Mouse (Mus musculus) right cerebral cortex, adult 2 months (tissue): ENCODE data around the gene Epha6.
"Not testable (repeated sequence)": the region's sequence is repeated elsewhere in the genome, so short reads cannot be mapped to it uniquely, and the experiment has no call there.

ENCODE experiments used
- DNase-seq, 2 experiments: peaks; one replicate each; pipeline ENCODE4 v3.0.0; 2021 to 2022; ENCODE audit warnings: low spot score in 2 of 2

Epha6 gene

GRCm38 (mm10) chr16:59969816-59970215 is 635.5 kb downstream of the Epha6 start:
- DNase-seq = no peak

DNA sequence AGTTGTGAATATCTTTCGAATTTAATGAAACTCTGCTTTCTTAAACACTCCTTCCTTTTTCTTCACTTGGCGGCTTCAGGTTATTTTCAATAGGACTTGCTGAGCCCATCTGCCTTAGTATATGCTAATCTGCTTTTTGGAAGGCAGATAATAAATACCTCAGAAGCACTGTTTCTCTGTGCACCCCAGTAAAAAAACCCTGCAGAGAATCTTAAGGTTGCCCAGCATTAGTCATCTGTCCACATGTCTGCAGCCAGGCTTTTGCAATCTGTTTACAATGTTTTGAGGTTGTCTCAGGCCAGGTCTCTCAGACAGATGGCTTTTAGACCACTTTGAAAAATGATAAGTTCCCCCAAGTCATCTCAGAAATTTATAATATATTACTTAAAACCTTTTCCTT is 649.6 kb downstream of the Epha6 start:
- no peak for DNase-seq

GRCm38 (mm10) chr16:59923696-59924095 is 681.6 kb downstream of the Epha6 start:
- no peak for DNase-seq

DNA sequence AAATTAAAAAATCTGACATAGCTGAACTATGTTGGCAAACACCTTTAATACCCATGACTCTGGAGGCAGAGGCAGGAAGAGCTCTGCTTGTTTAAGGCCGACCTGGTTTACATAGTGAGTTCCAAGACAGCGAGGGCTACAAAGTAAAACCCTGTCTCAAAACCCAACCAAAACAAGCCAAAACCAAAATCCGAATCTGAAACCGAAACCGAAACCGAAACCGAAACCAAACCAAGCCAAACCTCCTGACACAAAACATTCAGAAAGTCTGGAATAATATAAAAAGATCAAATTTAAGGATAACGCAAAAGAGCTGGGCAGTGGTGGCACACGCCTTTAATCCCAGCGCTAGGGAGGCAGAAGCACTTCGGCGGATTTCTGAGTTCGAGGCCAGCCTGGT is 725.3 kb downstream of the Epha6 start:
- no peak for DNase-seq

- DNase-seq = no peak
Measured at GRCm38 (mm10) chr16:59871792-59872191, 733.5 kb downstream of the Epha6 start.

DNA sequence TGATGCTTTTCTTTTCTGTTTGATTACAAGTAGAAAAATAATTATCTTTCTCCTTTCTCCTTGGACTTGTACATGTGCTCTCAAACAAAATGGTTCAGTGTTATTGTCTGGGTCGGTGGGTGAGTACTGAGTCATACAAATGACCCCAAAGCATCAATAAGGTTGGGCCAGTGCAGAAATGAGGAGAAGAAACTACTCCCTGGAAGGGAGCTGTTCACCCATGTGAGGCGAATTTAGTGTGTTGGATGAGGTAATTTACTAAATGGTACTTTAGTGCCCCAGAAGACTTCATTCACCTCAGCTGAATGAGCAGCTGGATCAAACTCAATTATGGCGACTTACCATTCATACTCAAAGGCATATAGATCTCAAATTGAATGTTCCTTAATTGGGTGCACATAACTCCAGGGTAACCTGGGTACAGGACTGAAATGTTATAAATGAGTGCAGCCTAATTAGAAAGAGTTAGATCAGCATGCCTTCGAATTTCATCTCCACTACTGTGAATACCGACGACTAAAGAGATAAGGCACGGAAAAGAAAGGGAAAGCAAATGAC is 751.1 kb downstream of the Epha6 start:
- no peak for DNase-seq

DNA sequence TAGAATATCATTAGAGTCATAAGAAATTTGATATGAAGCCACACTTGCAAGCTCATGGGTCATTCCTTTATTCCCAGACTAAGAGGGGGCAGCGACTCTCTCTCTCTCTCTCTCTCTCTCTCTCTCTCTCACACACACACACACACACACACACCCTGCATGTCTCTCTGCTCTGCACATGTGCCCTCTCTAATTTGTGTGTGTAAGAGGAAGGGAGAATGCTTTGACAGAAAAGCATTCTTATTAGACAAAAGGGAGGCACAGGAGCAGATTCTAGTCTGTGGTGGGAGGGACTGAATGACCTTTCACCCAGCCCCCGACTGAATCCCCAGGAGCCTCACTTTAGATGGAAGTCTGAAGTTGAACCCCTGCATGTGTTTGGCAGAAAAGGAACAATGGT is 752.6 kb downstream of the Epha6 start:
- DNase-seq = no peak

- DNase-seq = peak; percentile 34 to 39
Measured at GRCm38 (mm10) chr16:59846574-59846973, 758.8 kb downstream of the Epha6 start.

DNA sequence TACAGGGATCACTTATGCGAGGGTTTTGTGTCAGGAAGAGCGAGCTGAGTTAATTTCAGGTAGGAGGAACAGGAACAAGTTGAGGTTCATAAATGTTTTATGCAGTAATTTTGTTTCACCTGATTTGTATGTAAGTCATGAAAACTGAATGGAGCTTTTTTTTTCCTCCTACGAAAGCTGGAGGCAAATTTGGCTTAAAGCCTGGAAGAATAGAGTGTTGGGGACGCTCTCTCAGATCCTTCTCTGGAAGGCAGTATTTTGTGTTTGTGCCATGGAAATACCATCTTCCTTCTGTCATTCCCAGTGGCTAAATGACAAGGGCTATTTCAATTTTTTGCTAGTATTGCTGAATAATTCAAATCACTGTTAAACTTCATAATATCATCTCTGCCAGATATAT is 768.6 kb downstream of the Epha6 start:
- peak in 1 of 2 experiments; percentile 20 for DNase-seq

DNA sequence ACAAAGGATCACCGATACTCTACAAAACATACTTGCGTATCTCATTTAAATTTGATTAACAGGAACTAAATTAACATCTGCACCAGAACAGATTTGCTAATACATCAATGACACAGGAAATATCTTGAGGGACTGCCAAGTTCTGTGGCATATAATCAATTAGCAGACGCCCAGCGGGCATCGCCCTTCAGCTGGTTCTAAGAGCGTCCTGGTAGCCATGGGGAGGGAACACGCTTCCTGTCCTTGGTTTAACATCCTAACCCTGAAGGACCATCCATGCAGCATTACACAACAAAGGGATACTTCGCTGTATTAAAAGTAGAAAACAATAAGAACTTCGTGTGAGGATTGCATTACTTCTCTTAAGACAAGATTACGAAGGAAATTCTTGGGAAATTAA is 769.0 kb downstream of the Epha6 start:
- no peak for DNase-seq

DNA sequence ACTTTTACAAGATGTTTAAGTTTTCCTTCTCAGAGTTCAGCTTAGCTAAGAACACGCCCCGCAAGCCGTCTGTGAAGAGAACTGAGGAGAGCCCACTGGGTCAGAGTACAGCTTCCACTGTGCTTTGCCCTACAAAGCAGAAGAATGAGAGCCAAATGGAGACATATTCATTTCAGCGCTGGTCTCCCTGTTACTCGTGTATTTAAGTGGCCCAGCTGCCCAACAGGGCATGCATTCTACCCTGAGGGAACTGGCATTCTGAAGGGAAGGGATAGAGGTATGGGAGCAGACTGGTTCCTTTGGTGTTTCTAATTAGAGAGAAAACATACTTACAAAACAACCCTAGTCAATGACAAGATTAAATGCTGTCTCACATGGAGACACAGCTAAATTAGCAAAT is 772.9 kb downstream of the Epha6 start:
- DNase-seq = no peak

GRCm38 (mm10) chr16:59829655-59830054 is 775.7 kb downstream of the Epha6 start:
- DNase-seq = no peak

DNA sequence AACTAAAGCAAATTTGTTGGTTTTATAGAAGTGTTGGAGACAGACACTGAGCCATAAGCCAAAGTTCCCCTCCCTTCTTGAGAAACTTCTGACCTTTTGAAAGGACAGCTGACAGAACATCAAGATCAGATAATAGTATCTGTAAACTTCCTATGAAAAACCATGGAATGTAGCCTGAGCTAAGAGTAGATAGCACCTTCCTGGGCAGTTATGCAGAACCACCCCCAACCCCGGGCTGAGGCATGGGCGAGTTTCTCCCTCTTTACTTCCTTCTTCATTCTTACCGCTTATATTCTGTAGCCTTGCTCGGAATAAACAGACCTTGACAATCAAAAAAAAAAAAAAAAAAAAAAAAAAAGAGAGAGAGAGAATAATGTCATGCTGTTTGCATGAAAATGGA is 805.5 kb downstream of the Epha6 start:
- not testable (repeated sequence) for DNase-seq

- DNase-seq = no peak
Measured at GRCm38 (mm10) chr16:59772297-59772696, 833.0 kb downstream of the Epha6 start.

DNA sequence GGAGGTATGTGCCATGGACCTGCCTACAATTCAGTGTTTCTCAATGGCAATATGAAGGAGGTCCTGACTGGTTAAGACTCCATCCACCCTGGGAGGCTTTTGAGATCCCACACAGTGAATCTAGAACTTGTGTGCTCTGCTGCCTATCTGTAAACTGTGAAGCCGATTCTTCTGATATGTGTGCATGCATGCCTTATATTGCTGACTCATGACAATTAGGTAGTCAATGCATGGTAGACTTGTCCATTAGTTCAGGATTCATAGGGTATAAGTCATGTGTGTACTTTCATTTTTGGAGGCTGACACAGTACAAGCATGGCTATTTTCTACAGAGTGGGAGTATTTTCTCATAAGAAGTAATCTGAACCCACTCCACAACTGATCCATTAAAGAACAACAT is 834.9 kb downstream of the Epha6 start:
- no peak for DNase-seq

DNA sequence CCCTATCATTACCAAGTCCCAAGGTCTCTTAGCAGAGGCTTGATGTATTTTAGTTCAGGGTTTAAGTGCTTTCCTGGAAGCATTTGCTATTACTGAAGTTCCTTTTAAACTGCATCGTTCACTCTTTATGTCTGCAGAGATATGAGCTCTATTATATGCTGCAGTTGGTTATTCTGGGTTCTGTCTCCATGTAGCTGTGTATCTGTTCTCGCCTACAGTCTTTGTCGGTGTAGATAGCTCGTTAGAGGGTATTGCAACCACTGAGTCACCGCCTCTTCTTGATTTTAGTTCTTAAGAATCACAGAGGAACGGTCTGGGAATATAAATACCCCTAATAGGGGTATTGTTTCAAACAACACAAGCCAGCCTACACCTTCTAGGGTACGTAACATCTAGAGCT is 835.4 kb downstream of the Epha6 start:
- DNase-seq = no peak

DNA sequence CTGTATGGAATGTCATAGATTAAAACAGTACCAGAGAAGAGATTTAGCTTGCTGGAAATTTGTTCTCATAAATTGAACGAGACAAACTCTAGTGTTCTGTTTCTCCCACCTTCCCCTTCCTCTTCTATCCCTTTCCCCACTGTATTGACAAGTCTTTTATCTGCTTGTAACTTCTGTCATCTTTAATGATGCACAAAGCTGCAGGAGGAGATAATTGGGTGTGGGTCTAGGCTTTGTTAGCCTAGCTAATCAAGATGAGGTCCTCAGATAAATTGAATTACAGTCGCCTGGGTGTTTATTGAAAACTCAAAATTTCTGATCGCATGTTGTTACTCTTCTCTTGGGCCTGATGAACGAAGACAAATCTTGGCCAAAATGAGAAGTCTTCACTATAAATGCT is 844.5 kb downstream of the Epha6 start:
- no peak for DNase-seq

DNA sequence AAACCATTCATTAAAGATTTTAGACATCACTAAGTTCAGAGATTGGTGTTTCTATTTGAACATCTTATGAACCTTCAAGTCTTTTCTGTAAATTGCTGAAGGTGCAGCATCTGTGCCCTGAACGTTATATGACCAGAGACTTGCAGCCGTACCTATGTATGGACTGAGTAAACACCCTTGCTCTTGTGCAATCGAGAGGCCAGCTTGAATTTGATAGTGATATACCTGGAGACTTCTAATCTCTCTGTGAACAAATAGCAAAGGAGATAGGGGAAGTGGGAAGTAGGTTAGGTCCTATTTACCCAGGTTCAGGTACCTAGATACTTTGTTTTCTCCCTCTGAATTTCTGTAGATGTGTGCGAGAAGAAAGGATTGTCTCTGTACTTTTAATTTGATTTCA is 854.4 kb downstream of the Epha6 start:
- DNase-seq = no peak

GRCm38 (mm10) chr16:59743669-59744068 is 861.7 kb downstream of the Epha6 start:
- no peak for DNase-seq

DNA sequence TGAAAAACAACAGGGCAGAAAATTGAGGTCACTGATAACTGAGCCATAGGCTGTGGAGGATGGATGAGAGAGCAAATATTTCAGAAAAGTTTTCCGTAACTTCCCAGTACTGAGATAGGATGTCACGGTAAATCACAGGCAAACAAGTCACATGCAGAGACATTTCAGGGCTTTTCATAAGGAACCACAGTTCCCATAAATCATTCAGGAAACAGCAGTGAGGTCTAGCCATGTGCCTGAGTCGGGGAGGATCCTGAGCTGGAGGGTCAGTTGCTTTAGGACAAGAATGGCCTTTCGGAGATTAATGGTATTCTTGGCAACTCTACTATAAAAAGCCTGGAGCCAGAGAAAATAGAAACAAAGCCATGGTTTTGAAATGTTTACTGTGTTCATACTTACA is 889.8 kb downstream of the Epha6 start:
- no peak for DNase-seq

DNA sequence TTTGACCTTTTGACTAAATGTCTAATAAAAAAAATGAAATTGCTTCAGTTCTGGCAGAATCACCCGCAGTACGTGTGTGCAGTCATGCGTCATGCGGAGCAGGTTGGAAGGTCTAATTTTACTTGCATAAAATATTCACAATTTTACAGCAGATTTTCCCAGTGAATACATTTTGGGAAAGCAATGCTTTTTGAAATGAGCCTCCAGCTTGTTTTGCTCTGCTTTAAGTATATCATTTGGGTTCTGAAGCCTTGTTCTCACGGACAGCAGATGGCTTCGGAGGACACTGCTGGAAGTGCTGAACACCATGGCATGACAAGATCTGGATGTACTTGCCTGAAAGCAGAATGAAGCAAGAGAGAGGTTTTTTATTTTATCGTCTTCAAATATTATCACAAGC is 912.1 kb downstream of the Epha6 start:
- DNase-seq = peak; percentile 55 to 61

GRCm38 (mm10) chr16:59689120-59689519 is 916.2 kb downstream of the Epha6 start:
- no peak for DNase-seq

DNA sequence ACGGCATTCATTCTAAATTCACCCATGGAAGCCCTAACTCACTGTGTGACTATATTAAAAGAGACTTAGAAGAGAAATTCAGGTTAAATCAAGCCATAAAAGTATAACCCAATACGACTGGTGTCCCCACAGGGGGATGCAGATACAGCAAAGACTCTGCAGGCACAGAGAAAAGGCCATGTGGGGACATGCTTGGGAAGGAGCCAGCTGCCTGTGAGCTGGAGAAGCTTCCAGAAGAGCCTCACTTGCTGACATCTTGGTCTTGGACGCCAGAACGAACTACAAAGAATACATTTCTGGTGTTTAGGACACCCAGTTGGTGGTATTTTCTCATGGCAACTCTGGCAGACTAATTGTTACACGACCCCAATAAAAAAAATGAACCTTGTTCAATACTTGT is 920.2 kb downstream of the Epha6 start:
- no peak for DNase-seq

GRCm38 (mm10) chr16:59683434-59683833 is 921.9 kb downstream of the Epha6 start:
- DNase-seq = peak; percentile 78 to 87
